Comparison of ENCODE assay signal across 8 mouse cellular contexts in genomic region chr17:56613236-56613844, GRCm38 (mm10). TPM values are rescaled to one million over a fixed set of nuclear protein-coding genes. Genes with fewer than 3 reads are reported as not detected.
DNase-seq lines count a peak whose midpoint lies in the region; ATAC-seq and TF ChIP-seq lines count a peak whose summit lies in the region.

TSS of gene Rpl36 (plus strand) at chr17:56613416.

- peak within 1 kb of the TSS; percentile 97 for H3K4me3 ChIP-seq in gastrocnemius, adult 2 months
- H3K4me3 ChIP-seq in hindbrain, postnatal 0 days (ENCODE audit: low read length) = peak within 1 kb of the TSS; percentile 65
- H3K4me3 ChIP-seq in left cerebral cortex, adult 2 months = peak within 1 kb of the TSS; percentile 81

- peak; percentile 71 for ATAC-seq in hindbrain, postnatal 0 days
- peak; percentile 73 for ATAC-seq in megakaryocyte, adult 5-6 weeks (ENCODE audit: poor library complexity, severe bottlenecking)

- no peaks in the 10 kb centered on the region for H3K9me3 ChIP-seq in hindbrain, postnatal 0 days (ENCODE audit: low read length)

- H3K27me3 ChIP-seq in hindbrain, postnatal 0 days (ENCODE audit: insufficient read depth, low read length) = no peaks in the 10 kb centered on the region

- peak within 1 kb of the TSS; percentile 77 for H3K4me2 ChIP-seq in hindbrain, postnatal 0 days (ENCODE audit: low read depth, low read length)

- TF ChIP-seq CTCF in gastrocnemius, adult 2 months (IDR thresholded peaks at IDR 0.05) = peak; percentile 100; the same call in 1 of the 2 replicates
- peak; percentile 95 for TF ChIP-seq CTCF in hindbrain, postnatal 0 days (IDR thresholded peaks at IDR 0.05; ENCODE audit: low read depth)
- TF ChIP-seq CTCF in left cerebral cortex, adult 2 months (IDR thresholded peaks at IDR 0.05) = peak; percentile 99

- peaks cover 7% of the 10 kb centered on the region; the same call in 1 of the 2 replicates for H3K4me1 ChIP-seq in hindbrain, postnatal 0 days (ENCODE audit: insufficient read depth, low read length)

- DNase-seq in T-cell, adult 2 months (ENCODE audit: low spot score) = peak; percentile 91
- peak; percentile 97 to 99 for DNase-seq in cerebellum, postnatal 4 days (ENCODE audit: low spot score in 2 of 2)
- peak; percentile 97 for DNase-seq in gastrocnemius, adult 2 months
- DNase-seq in hindbrain, postnatal 0 days (ENCODE audit: low spot score) = peak; percentile 96
- peak; percentile 94 to 97 for DNase-seq in left cerebral cortex, adult 2 months (ENCODE audit: extremely low spot score in 1 of 2, low spot score in 2 of 2)
- DNase-seq in right cerebral cortex, adult 2 months (ENCODE audit: low spot score in 2 of 2) = peak; percentile 98
- DNase-seq in urinary bladder, postnatal 14 days (ENCODE audit: low spot score) = peak; percentile 97

- intact Hi-C loops in gastrocnemius, adult 2 months (cut with DNase I) = loop anchor here (5.0 kb wide), 1 partner anchor 149 kb away; the partner anchor contains the start of gene Dus3l
- intact Hi-C loops in left cerebral cortex, adult 2 months (cut with DNase I) = loop anchor here (2.0 to 5.0 kb wide), 2 partner anchors 55 to 149 kb away; partner anchors contain the start of gene Dus3l

- peaks cover 28% of the 10 kb centered on the region for H3K36me3 ChIP-seq in hindbrain, postnatal 0 days (ENCODE audit: insufficient read depth, low read length)

- H3K27ac ChIP-seq in gastrocnemius, adult 2 months = peak within 1 kb of the TSS; percentile 92
- peak within 1 kb of the TSS; percentile 97 for H3K27ac ChIP-seq in hindbrain, postnatal 0 days
- H3K27ac ChIP-seq in left cerebral cortex, adult 2 months = peak within 1 kb of the TSS; percentile 93

- H3K9ac ChIP-seq in hindbrain, postnatal 0 days (replicated peaks; ENCODE audit: low read length) = peak within 1 kb of the TSS; percentile 71

- 1% methylated on average over 52 of the region's 52 CpGs for WGBS in hindbrain, postnatal 0 days

RNA-seq across cellular contexts. Expression of gene Rpl36, which starts in this region (rescaled TPM):
- 100 to 1,000 TPM; 589 to 687 TPM for total RNA-seq in gastrocnemius, adult 2 months (2021)
- total RNA-seq in hindbrain, postnatal 0 days (2014; rRNA removed) = 939 and 1,848 TPM in 2 replicates
- polyA plus RNA-seq in hindbrain, postnatal 0 days (2015; fragmentation: Nextera tagmentation; extraction: Ambion mirVana) = 1,254 and 1,260 TPM in 2 replicates
- 100 to 1,000 TPM; 351 to 353 TPM for total RNA-seq in left cerebral cortex, adult 2 months (2021)
- total RNA-seq in megakaryocyte, adult 5-6 weeks (2015) = 757 and 782 TPM in 2 replicates
- total RNA-seq in megakaryocyte, adult 5-6 weeks (2017) = 1,133 and 1,354 TPM in 2 replicates

Comparison
In these comparisons a context has a peak if more than half of its experiments do, and no peak if none do; other contexts are left out.
1. Peak in every context shown above with its lines: DNase-seq, ATAC-seq, H3K4me3 ChIP-seq and H3K27ac ChIP-seq.